Mouse (Mus musculus): ENCODE results near the gene Hnf1a. TPM values are rescaled to one million over a fixed set of nuclear protein-coding genes. Genes with fewer than 3 reads are reported as not detected.

The Hnf1a gene
- polyA plus RNA-seq, 1 experiment from 2014 or later, result not detected

DNA sequence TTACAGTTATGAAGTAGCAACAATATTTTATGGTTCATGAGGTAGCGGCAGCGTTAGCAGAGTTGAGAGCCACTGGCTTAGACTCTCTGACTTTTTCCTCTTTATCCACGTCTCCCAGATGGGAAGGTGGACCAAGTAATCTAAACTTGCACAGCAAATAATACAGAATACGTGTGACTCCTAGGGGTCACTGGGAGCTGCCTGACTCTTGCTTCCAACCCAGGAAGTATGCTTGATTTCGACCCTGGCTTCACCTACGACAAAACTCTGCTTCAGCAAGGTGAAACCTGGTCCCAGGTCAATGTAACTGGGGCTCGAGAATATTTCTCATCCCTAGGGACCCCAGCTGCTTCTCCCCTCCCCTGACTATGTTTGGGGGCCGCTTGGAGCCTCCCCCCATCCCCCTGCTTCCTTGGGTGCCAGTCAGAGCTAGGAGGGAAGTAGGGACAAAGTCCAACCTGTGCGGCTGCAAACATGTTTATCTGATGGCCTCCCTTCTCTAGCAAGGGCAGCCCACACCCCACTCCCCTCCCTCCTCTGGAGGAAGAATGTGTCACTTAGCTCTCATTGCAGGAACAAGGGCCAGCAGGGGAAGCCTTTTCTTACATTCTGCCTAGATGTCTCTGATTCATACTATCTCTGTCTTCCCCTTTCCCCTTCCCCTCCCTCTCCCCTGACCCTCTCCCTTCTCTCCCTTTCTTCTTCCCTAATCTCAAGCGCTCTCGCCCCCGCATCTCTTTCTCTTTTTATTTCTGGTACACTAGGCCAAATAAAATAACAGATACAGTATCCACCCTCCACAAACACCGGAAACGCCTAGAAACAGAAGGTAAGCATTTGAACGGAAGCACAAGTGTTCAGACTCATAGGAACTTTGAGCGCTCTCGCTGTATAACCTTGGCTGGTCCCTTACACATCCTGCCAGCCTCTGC, 5.7 kb downstream of the Hnf1a start:
- H3K27me3 ChIP-seq, result peaks cover 25% of the 10 kb centered on the region
- no peaks in the 10 kb centered on the region for H3K9me3 ChIP-seq
- H3K4me1 ChIP-seq (replicated peaks), result peaks cover 5% of the 10 kb centered on the region
- H3K4me3 ChIP-seq (replicated peaks), result no peak overlapping the region
- no peak overlapping the region for H3K4me2 ChIP-seq
- no peak overlapping the region for H3K27ac ChIP-seq
- WGBS, result 64% methylated on average over 17 of the region's 17 CpGs
- no peaks in the 10 kb centered on the region for H3K36me3 ChIP-seq
- no peak for ATAC-seq (ENCODE audit: insufficient number of reproducible peaks, insufficient read depth, low FRiP score, low TSS enrichment, low read depth)
- no peak overlapping the region for H3K9ac ChIP-seq (replicated peaks)

DNA sequence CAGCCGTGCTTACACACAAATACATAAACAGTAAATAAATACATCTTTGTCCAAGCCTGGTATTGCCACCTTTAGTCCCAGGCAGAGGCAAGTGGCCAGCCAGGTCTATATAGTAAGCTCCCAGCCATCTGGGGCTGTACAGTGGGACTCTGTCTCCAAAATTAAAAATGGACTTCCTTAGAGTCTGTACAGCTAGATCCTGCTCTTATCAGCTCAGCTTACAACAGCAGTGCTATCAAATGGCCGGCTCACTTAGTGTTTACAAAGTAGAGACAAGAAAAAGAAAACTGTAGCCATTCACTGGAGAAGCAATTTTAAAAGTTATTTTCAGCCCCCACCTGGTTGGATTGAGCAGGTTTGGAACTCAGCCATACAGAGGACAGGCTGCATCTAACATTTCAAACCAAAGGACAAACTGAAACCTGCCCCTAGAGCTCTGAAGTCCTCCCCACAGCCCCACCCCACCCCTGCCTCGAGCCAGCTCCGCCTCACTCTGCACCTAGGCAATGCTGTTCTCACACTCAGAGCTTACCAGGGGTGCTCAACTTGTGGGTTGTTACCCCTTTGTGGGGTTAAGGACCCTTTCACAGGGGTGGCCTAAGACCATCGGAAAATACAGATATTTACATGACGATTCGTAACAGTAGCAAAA, 6.5 kb downstream of the Hnf1a start:
- Histone ChIP-seq H3K4me3 (replicated peaks) (no peak overlapping the region), H3K36me3 (no peaks in the 10 kb centered on the region), H3K9me3 (no peaks in the 10 kb centered on the region), H3K4me1 (replicated peaks) (peaks cover 5% of the 10 kb centered on the region), H3K27ac (no peak overlapping the region), H3K27me3 (peaks cover 25% of the 10 kb centered on the region), H3K9ac (replicated peaks) (no peak overlapping the region), H3K4me2 (no peak overlapping the region)
- 60% methylated on average over 7 of the region's 7 CpGs for WGBS
- no peak for ATAC-seq (ENCODE audit: insufficient number of reproducible peaks, insufficient read depth, low FRiP score, low TSS enrichment, low read depth)

DNA sequence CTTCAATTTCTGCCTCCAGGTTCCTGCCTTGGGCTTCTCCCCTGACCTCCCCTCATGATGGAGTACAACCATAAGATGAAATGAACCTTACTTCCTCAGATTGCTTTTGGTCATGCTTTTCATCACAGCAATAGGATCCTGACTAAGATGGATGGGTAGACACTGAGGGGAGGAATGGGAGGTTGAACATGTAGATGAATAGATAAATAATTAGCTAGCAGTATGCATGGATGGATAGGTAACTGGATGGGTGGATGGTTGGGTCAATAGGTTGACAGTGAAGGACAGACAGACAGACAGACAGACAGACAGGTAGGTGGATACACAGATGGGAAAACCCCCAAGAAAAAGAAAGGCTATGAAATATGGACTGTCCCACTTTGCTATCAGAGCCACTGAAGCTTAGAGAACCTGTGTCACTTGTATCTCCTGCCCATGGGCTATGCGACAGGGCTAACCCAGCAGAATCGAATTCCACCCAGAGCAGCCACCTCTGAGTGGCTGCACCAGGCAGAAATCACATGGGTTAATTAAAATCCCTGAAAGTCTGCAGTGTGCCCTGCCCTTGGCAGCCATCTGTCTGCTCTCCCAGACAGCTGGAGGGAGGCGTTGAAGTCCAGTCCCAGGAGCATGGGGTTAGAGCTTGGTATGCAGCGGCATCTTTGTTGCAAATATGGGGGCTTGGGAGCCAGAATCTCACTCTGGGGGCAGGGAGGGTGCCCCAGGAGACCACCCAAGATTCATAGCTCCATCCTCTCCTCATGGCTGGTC, 9.1 kb downstream of the Hnf1a start:
- ATAC-seq (ENCODE audit: insufficient number of reproducible peaks, insufficient read depth, low FRiP score, low TSS enrichment, low read depth), result no peak
- H3K36me3 ChIP-seq, result no peaks in the 10 kb centered on the region
- no peak overlapping the region for H3K4me3 ChIP-seq (replicated peaks)
- no peak overlapping the region; the same call in 1 of the 2 replicates for H3K9ac ChIP-seq (replicated peaks)
- H3K9me3 ChIP-seq, result no peaks in the 10 kb centered on the region
- no peak overlapping the region for H3K27ac ChIP-seq
- WGBS, result 34% methylated on average over 4 of the region's 4 CpGs
- peaks cover 1% of the 10 kb centered on the region; the same call in 1 of the 2 replicates for H3K27me3 ChIP-seq
- peaks cover 5% of the 10 kb centered on the region; the same call in 1 of the 2 replicates for H3K4me1 ChIP-seq (replicated peaks)
- H3K4me2 ChIP-seq, result no peak overlapping the region

DNA sequence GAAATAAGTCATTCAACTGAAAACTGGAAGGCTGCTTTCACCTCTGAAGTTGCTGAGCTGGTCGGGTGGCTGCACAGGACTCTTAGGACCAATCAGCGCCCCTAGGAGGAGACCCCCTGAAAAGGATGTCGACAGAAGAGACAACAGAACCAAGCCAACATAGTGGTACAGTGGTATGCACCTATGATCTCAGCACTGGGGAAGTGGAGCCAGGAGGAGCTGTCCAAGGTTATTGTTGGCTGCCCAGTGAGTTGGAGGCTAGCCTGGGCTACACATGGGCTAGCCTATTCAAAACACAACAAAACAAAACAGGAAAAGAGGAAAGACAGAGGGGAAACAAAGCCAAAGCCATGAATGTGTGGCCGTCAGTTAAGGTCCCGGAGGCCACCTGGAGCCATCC, 12.8 kb downstream of the Hnf1a start:
- no peak overlapping the region for H3K9ac ChIP-seq (replicated peaks)
- no peaks in the 10 kb centered on the region for H3K4me1 ChIP-seq (replicated peaks)
- H3K4me3 ChIP-seq (replicated peaks), result no peak overlapping the region
- H3K27me3 ChIP-seq, result no peaks in the 10 kb centered on the region
- 82% methylated on average over 5 of the region's 5 CpGs for WGBS
- no peak overlapping the region for H3K27ac ChIP-seq
- H3K9me3 ChIP-seq, result no peaks in the 10 kb centered on the region
- ATAC-seq (ENCODE audit: insufficient number of reproducible peaks, insufficient read depth, low FRiP score, low TSS enrichment, low read depth), result no peak
- H3K4me2 ChIP-seq, result no peak overlapping the region
- H3K36me3 ChIP-seq, result no peaks in the 10 kb centered on the region

DNA sequence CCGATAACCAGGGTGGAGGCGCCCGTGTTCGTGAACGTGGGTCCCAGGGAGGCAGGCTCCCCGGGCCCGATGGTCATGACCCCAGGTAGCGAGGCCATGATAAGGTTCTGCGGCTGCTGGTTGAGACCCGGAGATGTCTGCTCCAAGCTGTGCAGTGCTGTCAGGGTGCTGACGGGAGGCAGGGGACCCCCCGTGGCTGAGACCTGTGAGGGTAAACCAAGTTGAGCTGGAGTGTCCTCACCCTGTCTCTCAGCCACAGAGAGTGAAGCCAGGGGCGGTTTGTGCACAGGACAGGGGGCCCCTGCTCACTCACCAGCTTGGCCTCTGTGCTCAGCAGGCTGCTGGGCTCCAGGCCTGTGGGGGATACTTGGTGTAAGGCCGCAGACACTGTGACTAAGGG, 17.6 kb downstream of the Hnf1a start:
- Histone ChIP-seq H3K4me3 (replicated peaks) (no peak overlapping the region), H3K9me3 (no peaks in the 10 kb centered on the region), H3K27me3 (no peaks in the 10 kb centered on the region), H3K9ac (replicated peaks) (no peak overlapping the region), H3K36me3 (peaks cover 24% of the 10 kb centered on the region), H3K4me1 (replicated peaks) (peaks cover 15% of the 10 kb centered on the region; the same call in 1 of the 2 replicates), H3K4me2 (no peak overlapping the region), H3K27ac (no peak overlapping the region)
- ATAC-seq (ENCODE audit: insufficient number of reproducible peaks, insufficient read depth, low FRiP score, low TSS enrichment, low read depth), result no peak
- WGBS, result 87% methylated on average over 14 of the region's 14 CpGs

DNA sequence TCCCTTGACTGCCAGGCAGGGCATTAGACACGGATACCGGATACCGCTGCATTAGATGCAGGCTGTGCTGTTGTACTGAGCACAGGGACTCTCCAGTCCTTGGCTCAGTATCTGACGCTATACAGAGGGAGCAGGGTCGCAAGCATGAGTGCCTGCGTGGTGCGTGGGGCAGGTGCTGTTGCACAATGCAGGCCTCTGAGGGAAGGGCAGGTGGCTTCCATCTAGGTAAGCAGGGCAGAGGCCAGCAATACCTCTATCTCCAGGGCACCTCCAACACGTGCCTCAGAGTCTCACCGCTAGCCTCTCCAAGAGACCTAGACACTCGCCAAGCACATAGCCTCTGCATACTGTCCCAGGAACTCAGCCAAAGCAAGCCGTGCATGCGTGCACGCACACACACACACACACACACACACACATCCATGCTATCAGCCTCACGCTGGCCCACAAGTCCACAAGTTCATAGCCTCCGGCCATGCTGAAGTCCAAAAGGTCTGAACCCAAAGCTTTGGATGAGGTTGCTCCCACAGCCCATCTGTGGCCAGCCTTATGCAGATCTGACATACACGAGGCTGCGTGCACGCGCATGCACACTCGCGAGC, 19.5 kb downstream of the Hnf1a start:
- Histone ChIP-seq H3K27me3 (no peaks in the 10 kb centered on the region), H3K36me3 (peaks cover 44% of the 10 kb centered on the region), H3K9ac (replicated peaks) (no peak overlapping the region), H3K9me3 (no peaks in the 10 kb centered on the region), H3K4me1 (replicated peaks) (peaks cover 15% of the 10 kb centered on the region; the same call in 1 of the 2 replicates), H3K27ac (no peak overlapping the region), H3K4me3 (replicated peaks) (no peak overlapping the region), H3K4me2 (no peak overlapping the region)
- 85% methylated on average over 21 of the region's 21 CpGs for WGBS
- ATAC-seq (ENCODE audit: insufficient number of reproducible peaks, insufficient read depth, low FRiP score, low TSS enrichment, low read depth), result peak; percentile 44; the same call in 1 of the 2 replicates

DNA sequence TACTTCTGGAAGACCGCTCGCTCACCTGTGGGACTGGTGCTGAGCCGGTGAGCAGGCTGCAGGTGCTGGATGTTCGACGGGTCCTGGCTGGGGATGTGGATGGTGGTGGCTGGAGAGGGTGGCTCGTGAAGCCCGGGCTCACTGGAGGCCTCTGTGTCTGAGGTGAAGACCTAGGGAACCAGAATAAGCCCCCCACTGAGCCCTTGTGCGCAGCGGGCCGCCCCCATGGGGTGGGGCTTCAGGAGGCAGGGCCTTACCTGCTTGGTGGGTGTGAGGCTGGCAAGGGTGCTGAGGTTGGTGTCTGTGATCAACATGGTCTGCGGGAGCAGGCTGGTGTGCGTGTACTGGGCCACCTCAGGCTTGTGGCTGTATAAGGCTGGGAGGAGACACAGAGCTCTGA, 20.2 kb downstream of the Hnf1a start:
- Histone ChIP-seq H3K27ac (no peak overlapping the region), H3K4me2 (no peak overlapping the region), H3K4me3 (replicated peaks) (no peak overlapping the region), H3K4me1 (replicated peaks) (peaks cover 15% of the 10 kb centered on the region; the same call in 1 of the 2 replicates), H3K27me3 (no peaks in the 10 kb centered on the region), H3K9ac (replicated peaks) (no peak overlapping the region), H3K9me3 (no peaks in the 10 kb centered on the region), H3K36me3 (peaks cover 51% of the 10 kb centered on the region)
- no peak for ATAC-seq (ENCODE audit: insufficient number of reproducible peaks, insufficient read depth, low FRiP score, low TSS enrichment, low read depth)
- 66% methylated on average over 12 of the region's 12 CpGs for WGBS

DNA sequence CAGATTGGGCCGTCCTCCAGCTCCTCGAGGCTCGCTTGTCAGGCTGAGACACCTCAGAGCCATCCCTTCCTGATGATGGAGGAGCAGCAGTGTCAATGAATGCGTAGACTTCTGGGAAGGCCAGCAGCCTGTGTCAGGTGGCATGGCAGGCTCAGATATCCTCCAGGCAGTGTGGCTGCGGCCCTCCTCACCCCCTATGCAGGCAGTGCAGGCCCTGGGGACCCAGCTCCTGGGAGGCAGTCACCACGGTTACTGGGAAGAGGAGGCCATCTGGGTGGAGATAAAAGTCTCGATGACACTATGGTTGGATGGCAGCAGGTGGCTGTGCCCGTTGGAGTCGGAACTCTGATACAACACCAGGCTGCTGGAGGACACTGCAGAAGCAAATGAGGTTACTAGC, 21.1 kb downstream of the Hnf1a start:
- no peak for ATAC-seq (ENCODE audit: insufficient number of reproducible peaks, insufficient read depth, low FRiP score, low TSS enrichment, low read depth)
- Histone ChIP-seq H3K27me3 (no peaks in the 10 kb centered on the region), H3K9ac (replicated peaks) (no peak overlapping the region), H3K9me3 (no peaks in the 10 kb centered on the region), H3K27ac (no peak overlapping the region), H3K4me3 (replicated peaks) (no peak overlapping the region), H3K4me2 (no peak overlapping the region), H3K4me1 (replicated peaks) (peaks cover 15% of the 10 kb centered on the region; the same call in 1 of the 2 replicates), H3K36me3 (peaks cover 56% of the 10 kb centered on the region)
- WGBS, result 88% methylated on average over 9 of the region's 9 CpGs

DNA sequence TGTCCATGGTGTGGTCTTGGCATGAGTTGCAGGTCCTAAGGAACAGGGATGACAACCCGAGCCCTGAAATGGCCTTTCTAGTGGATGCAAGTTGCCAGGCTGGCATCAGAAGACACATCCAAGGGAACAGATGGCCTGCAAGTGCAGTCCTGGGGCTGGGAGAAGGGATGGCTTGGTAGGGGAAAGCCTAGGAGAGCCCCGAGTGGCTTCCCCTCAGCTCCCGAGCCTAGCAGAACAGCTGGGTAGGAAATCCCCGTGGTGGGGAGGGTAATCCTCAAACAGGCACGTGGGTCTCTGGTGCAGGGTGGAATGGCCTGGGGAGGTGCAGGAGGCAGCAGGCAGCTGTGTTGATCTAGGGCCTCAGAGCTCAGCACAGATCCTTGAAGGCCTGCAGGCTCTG, 21.6 kb downstream of the Hnf1a start:
- no peak overlapping the region for H3K27ac ChIP-seq
- 0 out of 2 replicates have a peak, but pooled peaks have one; percentile 22 for ATAC-seq (ENCODE audit: insufficient number of reproducible peaks, insufficient read depth, low FRiP score, low TSS enrichment, low read depth)
- peaks cover 15% of the 10 kb centered on the region; the same call in 1 of the 2 replicates for H3K4me1 ChIP-seq (replicated peaks)
- H3K9ac ChIP-seq (replicated peaks), result no peak overlapping the region
- H3K36me3 ChIP-seq, result peaks cover 56% of the 10 kb centered on the region
- WGBS, result 68% methylated on average over 5 of the region's 5 CpGs
- no peaks in the 10 kb centered on the region for H3K9me3 ChIP-seq
- no peak overlapping the region for H3K4me3 ChIP-seq (replicated peaks)
- no peak overlapping the region for H3K4me2 ChIP-seq
- H3K27me3 ChIP-seq, result no peaks in the 10 kb centered on the region

DNA sequence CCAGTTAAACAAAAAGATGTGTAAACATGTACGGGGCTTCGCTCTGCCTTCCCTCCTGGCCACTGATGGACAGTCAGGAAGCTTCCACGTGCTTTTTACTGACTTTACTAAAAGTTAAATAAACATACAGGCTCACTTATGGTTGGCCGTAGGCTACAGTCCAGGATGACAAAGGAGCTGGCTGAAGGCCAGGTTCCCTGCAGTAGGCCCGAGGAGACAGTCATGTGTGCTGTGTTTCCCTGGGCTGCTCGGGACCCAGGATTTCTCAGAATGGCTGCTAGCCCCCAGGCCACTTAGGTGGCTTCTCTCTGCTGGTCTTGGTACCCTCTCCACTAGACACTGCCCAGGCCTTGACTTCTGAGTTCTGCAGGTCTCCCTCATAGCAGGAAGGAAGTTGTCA, 22.0 kb downstream of the Hnf1a start:
- H3K4me1 ChIP-seq (replicated peaks), result peaks cover 15% of the 10 kb centered on the region; the same call in 1 of the 2 replicates
- no peaks in the 10 kb centered on the region for H3K9me3 ChIP-seq
- WGBS, result 81% methylated on average over 6 of the region's 6 CpGs
- no peak overlapping the region for H3K4me2 ChIP-seq
- H3K36me3 ChIP-seq, result peaks cover 56% of the 10 kb centered on the region
- H3K4me3 ChIP-seq (replicated peaks), result no peak overlapping the region
- no peaks in the 10 kb centered on the region for H3K27me3 ChIP-seq
- no peak overlapping the region for H3K9ac ChIP-seq (replicated peaks)
- H3K27ac ChIP-seq, result no peak overlapping the region
- ATAC-seq (ENCODE audit: insufficient number of reproducible peaks, insufficient read depth, low FRiP score, low TSS enrichment, low read depth), result no peak
